8 mouse cellular contexts compared by ENCODE assay signal in genomic region chr6:72356001-72356532, GRCm38 (mm10). TPM values are rescaled to one million over a fixed set of nuclear protein-coding genes. Genes with fewer than 3 reads are reported as not detected.
DNase-seq lines count a peak whose midpoint lies in the region; ATAC-seq and TF ChIP-seq lines count a peak whose summit lies in the region.

No protein-coding gene starts in this region.

- H3K27ac ChIP-seq in left cerebral cortex, adult 2 months: peak overlapping the region; percentile 91
- no peak overlapping the region for H3K27ac ChIP-seq in embryonic facial prominence, embryonic 15.5 days (replicated peaks)
- H3K27ac ChIP-seq in intestine, embryonic 15.5 days: no peak overlapping the region
- peak overlapping the region; percentile 68 for H3K27ac ChIP-seq in midbrain, postnatal 0 days (ENCODE audit: low read depth, low read length)

- intact Hi-C loops in left cerebral cortex, adult 2 months (cut with DNase I): loop anchor here (5.0 kb wide), 1 partner anchor 181 kb away; no protein-coding TSS in a partner anchor
- intact Hi-C loops in left cerebral cortex, postnatal 36 days (cut with DNase I): no loop called here

- H3K27me3 ChIP-seq in embryonic facial prominence, embryonic 15.5 days: no peaks in the 10 kb centered on the region
- no peaks in the 10 kb centered on the region for H3K27me3 ChIP-seq in intestine, embryonic 15.5 days (replicated peaks)
- H3K27me3 ChIP-seq in midbrain, postnatal 0 days (ENCODE audit: insufficient read depth, low read length): no peaks in the 10 kb centered on the region

- H3K36me3 ChIP-seq in embryonic facial prominence, embryonic 15.5 days: peaks cover 19% of the 10 kb centered on the region
- no peaks in the 10 kb centered on the region; the same call in 1 of the 2 replicates for H3K36me3 ChIP-seq in intestine, embryonic 15.5 days
- peaks cover 32% of the 10 kb centered on the region for H3K36me3 ChIP-seq in midbrain, postnatal 0 days (ENCODE audit: insufficient read depth, low read length)

- no peak for TF ChIP-seq CTCF in left cerebral cortex, adult 2 months (IDR thresholded peaks at IDR 0.05)
- TF ChIP-seq CTCF in midbrain, postnatal 0 days (IDR thresholded peaks at IDR 0.05): no peak

- peak overlapping the region; percentile 43; the same call in 1 of the 2 replicates for H3K9ac ChIP-seq in embryonic facial prominence, embryonic 15.5 days
- peak overlapping the region; percentile 60 for H3K9ac ChIP-seq in intestine, embryonic 15.5 days
- H3K9ac ChIP-seq in midbrain, postnatal 0 days (replicated peaks; ENCODE audit: low read length, poor library complexity, severe bottlenecking): peak overlapping the region; percentile 70

- no peak for DNase-seq in left cerebral cortex, adult 2 months (ENCODE audit: extremely low spot score in 1 of 2, low spot score in 2 of 2)
- no peak for DNase-seq in left cerebral cortex, postnatal 36 days (ENCODE audit: low spot score in 2 of 2)
- DNase-seq in midbrain, postnatal 0 days (ENCODE audit: low spot score): no peak
- DNase-seq in spleen, adult 18-20 months: no peak
- no peak for DNase-seq in adipocyte (ENCODE audit: low spot score)

- 43% methylated on average over 8 of the region's 8 CpGs for WGBS in embryonic facial prominence, embryonic 15.5 days
- WGBS in intestine, embryonic 15.5 days: 36% methylated on average over 8 of the region's 8 CpGs
- 32% methylated on average over 8 of the region's 8 CpGs for WGBS in midbrain, postnatal 0 days

- peak overlapping the region; percentile 92 for H3K4me2 ChIP-seq in embryonic facial prominence, embryonic 15.5 days (replicated peaks)
- H3K4me2 ChIP-seq in intestine, embryonic 15.5 days (replicated peaks): peak overlapping the region; percentile 87
- H3K4me2 ChIP-seq in midbrain, postnatal 0 days (ENCODE audit: low read depth, low read length, poor library complexity, severe bottlenecking): peak overlapping the region; percentile 95

- no peaks in the 10 kb centered on the region for H3K9me3 ChIP-seq in embryonic facial prominence, embryonic 15.5 days (replicated peaks)
- H3K9me3 ChIP-seq in intestine, embryonic 15.5 days: no peaks in the 10 kb centered on the region
- no peaks in the 10 kb centered on the region for H3K9me3 ChIP-seq in midbrain, postnatal 0 days (ENCODE audit: low read length)

- peak overlapping the region; percentile 82 for H3K4me3 ChIP-seq in left cerebral cortex, adult 2 months
- H3K4me3 ChIP-seq in embryonic facial prominence, embryonic 15.5 days (replicated peaks): peak overlapping the region; percentile 64
- peak overlapping the region; percentile 55 for H3K4me3 ChIP-seq in intestine, embryonic 15.5 days (replicated peaks)
- H3K4me3 ChIP-seq in midbrain, postnatal 0 days (ENCODE audit: low read depth, low read length): peak overlapping the region; percentile 58

- ATAC-seq in embryonic facial prominence, embryonic 15.5 days (ENCODE audit: insufficient number of reproducible peaks, low FRiP score, low TSS enrichment, low read depth): no peak
- 0 out of 2 replicates have a peak, but pooled peaks have one; percentile 1 for ATAC-seq in intestine, embryonic 15.5 days
- peak; percentile 5; the same call in 1 of the 2 replicates for ATAC-seq in midbrain, postnatal 0 days (ENCODE audit: low FRiP score)
- no peak for ATAC-seq in megakaryocyte progenitor cell, adult 5-6 weeks (replicated peaks; ENCODE audit: poor library complexity)

- peaks cover 51% of the 10 kb centered on the region for H3K4me1 ChIP-seq in embryonic facial prominence, embryonic 15.5 days
- H3K4me1 ChIP-seq in intestine, embryonic 15.5 days (replicated peaks): peaks cover 36% of the 10 kb centered on the region
- peaks cover 10% of the 10 kb centered on the region; the same call in 1 of the 2 replicates for H3K4me1 ChIP-seq in midbrain, postnatal 0 days (ENCODE audit: insufficient read depth, low read length)

RNA-seq across cellular contexts. Expression of gene Tmem150a, which starts 0.8 kb away (rescaled TPM):
- total RNA-seq in left cerebral cortex, adult 2 months (2021): 1 to 10 TPM; 8.0 to 9.7 TPM
- total RNA-seq in left cerebral cortex, postnatal 36 days (2021): 1 to 10 TPM; 9.0 to 9.9 TPM
- polyA plus RNA-seq in embryonic facial prominence, embryonic 15.5 days (2015; fragmentation: Nextera tagmentation; extraction: Ambion mirVana): 14.7 and 15.2 TPM in 2 replicates
- 11.3 and 14.4 TPM in 2 replicates for polyA plus RNA-seq in intestine, embryonic 15.5 days (2015; fragmentation: Nextera tagmentation; extraction: Ambion mirVana)
- total RNA-seq in midbrain, postnatal 0 days (2014; rRNA removed): 23.1 and 28.5 TPM in 2 replicates
- polyA plus RNA-seq in midbrain, postnatal 0 days (2015; fragmentation: Nextera tagmentation; extraction: Ambion mirVana): 12.9 and 14.9 TPM in 2 replicates
- 1.1 and 1.2 TPM in 2 replicates for total RNA-seq in megakaryocyte progenitor cell, adult 5-6 weeks (2015)
- total RNA-seq in megakaryocyte progenitor cell, adult 5-6 weeks (2017): 0.33 TPM in 1 of 2 replicates, not detected in the other

RNA-seq across cellular contexts. Expression of gene 0610030E20Rik, which starts 8.9 kb away (rescaled TPM):
- total RNA-seq in left cerebral cortex, adult 2 months (2021): 10 to 100 TPM; 17.3 to 17.7 TPM
- total RNA-seq in left cerebral cortex, postnatal 36 days (2021): 10 to 100 TPM; 13.9 to 19.0 TPM
- 33.0 and 36.0 TPM in 2 replicates for polyA plus RNA-seq in embryonic facial prominence, embryonic 15.5 days (2015; fragmentation: Nextera tagmentation; extraction: Ambion mirVana)
- 25.9 and 26.1 TPM in 2 replicates for polyA plus RNA-seq in intestine, embryonic 15.5 days (2015; fragmentation: Nextera tagmentation; extraction: Ambion mirVana)
- total RNA-seq in midbrain, postnatal 0 days (2014; rRNA removed): 9.5 and 10.0 TPM in 2 replicates
- polyA plus RNA-seq in midbrain, postnatal 0 days (2015; fragmentation: Nextera tagmentation; extraction: Ambion mirVana): 13.3 and 14.7 TPM in 2 replicates
- 30.3 and 31.9 TPM in 2 replicates for total RNA-seq in megakaryocyte progenitor cell, adult 5-6 weeks (2015)
- total RNA-seq in megakaryocyte progenitor cell, adult 5-6 weeks (2017): 23.0 and 24.7 TPM in 2 replicates

RNA-seq across cellular contexts. Expression of gene Rnf181, which starts 10.7 kb away (rescaled TPM):
- total RNA-seq in left cerebral cortex, adult 2 months (2021): 10 to 100 TPM; 75.7 to 75.9 TPM
- 10 to 100 TPM; 71.6 to 76.2 TPM for total RNA-seq in left cerebral cortex, postnatal 36 days (2021)
- polyA plus RNA-seq in embryonic facial prominence, embryonic 15.5 days (2015; fragmentation: Nextera tagmentation; extraction: Ambion mirVana): 106 and 120 TPM in 2 replicates
- 122 and 133 TPM in 2 replicates for polyA plus RNA-seq in intestine, embryonic 15.5 days (2015; fragmentation: Nextera tagmentation; extraction: Ambion mirVana)
- 64.5 and 87.3 TPM in 2 replicates for total RNA-seq in midbrain, postnatal 0 days (2014; rRNA removed)
- 120 and 131 TPM in 2 replicates for polyA plus RNA-seq in midbrain, postnatal 0 days (2015; fragmentation: Nextera tagmentation; extraction: Ambion mirVana)
- 65.5 and 87.8 TPM in 2 replicates for total RNA-seq in megakaryocyte progenitor cell, adult 5-6 weeks (2015)
- total RNA-seq in megakaryocyte progenitor cell, adult 5-6 weeks (2017): 51.4 and 53.7 TPM in 2 replicates

RNA-seq across cellular contexts. Expression of gene Usp39, which starts 11.1 kb away (rescaled TPM):
- total RNA-seq in left cerebral cortex, adult 2 months (2021): 10 to 100 TPM; 31.8 to 35.5 TPM
- 10 to 100 TPM; 33.0 to 33.8 TPM for total RNA-seq in left cerebral cortex, postnatal 36 days (2021)
- polyA plus RNA-seq in embryonic facial prominence, embryonic 15.5 days (2015; fragmentation: Nextera tagmentation; extraction: Ambion mirVana): 39.4 and 39.5 TPM in 2 replicates
- 38.2 and 42.6 TPM in 2 replicates for polyA plus RNA-seq in intestine, embryonic 15.5 days (2015; fragmentation: Nextera tagmentation; extraction: Ambion mirVana)
- total RNA-seq in midbrain, postnatal 0 days (2014; rRNA removed): 43.7 and 45.3 TPM in 2 replicates
- polyA plus RNA-seq in midbrain, postnatal 0 days (2015; fragmentation: Nextera tagmentation; extraction: Ambion mirVana): 34.5 and 35.5 TPM in 2 replicates
- total RNA-seq in megakaryocyte progenitor cell, adult 5-6 weeks (2015): 66.8 and 71.3 TPM in 2 replicates
- total RNA-seq in megakaryocyte progenitor cell, adult 5-6 weeks (2017): 113 and 115 TPM in 2 replicates

RNA-seq across cellular contexts. Expression of gene Vamp5, which starts 24.2 kb away (rescaled TPM):
- 1 to 10 TPM; 6.3 to 6.8 TPM for total RNA-seq in left cerebral cortex, adult 2 months (2021)
- 1 to 10 TPM; 4.0 to 4.3 TPM for total RNA-seq in left cerebral cortex, postnatal 36 days (2021)
- 27.9 and 29.0 TPM in 2 replicates for polyA plus RNA-seq in embryonic facial prominence, embryonic 15.5 days (2015; fragmentation: Nextera tagmentation; extraction: Ambion mirVana)
- 19.2 and 19.4 TPM in 2 replicates for polyA plus RNA-seq in intestine, embryonic 15.5 days (2015; fragmentation: Nextera tagmentation; extraction: Ambion mirVana)
- total RNA-seq in midbrain, postnatal 0 days (2014; rRNA removed): 6.5 and 19.3 TPM in 2 replicates
- polyA plus RNA-seq in midbrain, postnatal 0 days (2015; fragmentation: Nextera tagmentation; extraction: Ambion mirVana): 14.4 and 14.5 TPM in 2 replicates
- total RNA-seq in megakaryocyte progenitor cell, adult 5-6 weeks (2015): 39.1 and 70.3 TPM in 2 replicates
- 13.0 and 34.9 TPM in 2 replicates for total RNA-seq in megakaryocyte progenitor cell, adult 5-6 weeks (2017)

Comparison
In these comparisons a context has a peak if more than half of its experiments do, and no peak if none do; other contexts are left out.
1. H3K27ac ChIP-seq: peak in left cerebral cortex, adult 2 months (single experiment) and midbrain, postnatal 0 days (single experiment); none in embryonic facial prominence, embryonic 15.5 days (single experiment) and intestine, embryonic 15.5 days (single experiment).
2. ATAC-seq: peak in intestine, embryonic 15.5 days (single experiment) and midbrain, postnatal 0 days (single experiment); none in embryonic facial prominence, embryonic 15.5 days (single experiment) and megakaryocyte progenitor cell, adult 5-6 weeks (single experiment).
3. RNA of gene Tmem150a, which starts 0.8 kb away (total RNA-seq): 23.1 to 28.5 TPM in midbrain, postnatal 0 days, 9.0 to 9.9 TPM in left cerebral cortex, postnatal 36 days and 8.0 to 9.7 TPM in left cerebral cortex, adult 2 months; 0.33 to 1.2 TPM in megakaryocyte progenitor cell, adult 5-6 weeks; every median in the first group is over 4 times any median in the second.
4. Peak in every context shown above with its lines, with median percentiles within 50 percentile points of each other: H3K4me3 ChIP-seq, H3K4me2 ChIP-seq and H3K9ac ChIP-seq.